ENCODE assay signal across 21 mouse cellular contexts in genomic region chr1:89296691-89297090, GRCm38 (mm10).
DNase-seq lines count a peak whose midpoint lies in the region; ATAC-seq lines count a peak whose summit lies in the region.
"Had no signal": no experiment of that assay in that cellular context is flagged by ENCODE, and none has a peak within 500 bp of the region (broad histone marks: within the 10 kb centered on the region; RNA-seq: fewer than 3 reads in every experiment).

No protein-coding gene starts in this region.

- no peaks in the 10 kb centered on the region for H3K4me1 ChIP-seq in heart, embryonic 11.5 days (ENCODE audit: control insufficient read depth, insufficient read depth, low read length)
- no peaks in the 10 kb centered on the region for H3K4me1 ChIP-seq in heart, embryonic 10.5 days

- no peak overlapping the region for H3K9ac ChIP-seq in heart, embryonic 11.5 days (ENCODE audit: low read depth, low read length)

- H3K27ac ChIP-seq in heart, embryonic 11.5 days (ENCODE audit: low read depth, low read length): no peak overlapping the region
- H3K27ac ChIP-seq in heart, embryonic 10.5 days: no peak overlapping the region

- H3K4me2 ChIP-seq in heart, embryonic 11.5 days: no peak overlapping the region

- no peak for ATAC-seq in heart, embryonic 11.5 days (replicated peaks; ENCODE audit: insufficient number of reproducible peaks, low FRiP score, low TSS enrichment)
- ATAC-seq: activated CD4-positive, CD25-positive, alpha-beta regulatory T cell, adult 4 months; CD4-positive, CD25-positive, alpha-beta regulatory T cell, adult 4 months; Patski had no signal

- no peaks in the 10 kb centered on the region for H3K36me3 ChIP-seq in heart, embryonic 11.5 days (ENCODE audit: control insufficient read depth, insufficient read depth, low read length)
- H3K36me3 ChIP-seq in heart, embryonic 10.5 days: no peaks in the 10 kb centered on the region
- H3K36me3 ChIP-seq: G1E had no signal

- 90% methylated on average over 3 of the region's 3 CpGs for WGBS in heart, embryonic 11.5 days (ENCODE audit: insufficient replicate concordance)
- 85% methylated on average over 3 of the region's 3 CpGs for WGBS in heart, embryonic 10.5 days

- DNase-seq in heart, adult 11 months: peak; percentile 78
- peak; percentile 55 for DNase-seq in heart, embryonic 10.5 days (ENCODE audit: low spot score)
- no peak for DNase-seq in heart, postnatal 4 days
- DNase-seq in testis, postnatal 10 days (ENCODE audit: low spot score): peak; percentile 22
- DNase-seq in testis, postnatal 14 days (ENCODE audit: low spot score): no peak
- DNase-seq: adrenal gland, adult 2 months; adrenal gland, adult 8-10 months; adrenal gland, postnatal 10 days; adrenal gland, postnatal 14 days; adrenal gland, postnatal 25 days; adrenal gland, postnatal 36 days; B cell, adult 2 months; cerebellum, adult 11 months; cerebellum, adult 11-12 months; cerebellum, adult 18-20 months had no signal

- H3K9me3 ChIP-seq in heart, embryonic 11.5 days (replicated peaks; ENCODE audit: control insufficient read depth, low read length): no peaks in the 10 kb centered on the region
- H3K9me3 ChIP-seq in heart, embryonic 10.5 days: no peaks in the 10 kb centered on the region

- H3K4me3 ChIP-seq in heart, embryonic 11.5 days (ENCODE audit: low read depth, low read length): no peak overlapping the region
- no peak overlapping the region for H3K4me3 ChIP-seq in heart, embryonic 10.5 days

- H3K27me3 ChIP-seq in heart, embryonic 11.5 days (ENCODE audit: control insufficient read depth, insufficient read depth, low read length): no peaks in the 10 kb centered on the region
- H3K27me3 ChIP-seq in heart, embryonic 10.5 days (ENCODE audit: insufficient read depth, poor library complexity, severe bottlenecking): 0 out of 2 replicates have a peak, but pooled peaks cover 7% of the 10 kb centered on the region
- H3K27me3 ChIP-seq: CH12.LX had no signal

Comparison
In these comparisons a context has a peak if more than half of its experiments do, and no peak if none do; other contexts are left out.
1. DNase-seq: peak in heart, adult 11 months (single experiment), heart, embryonic 10.5 days (single experiment) and testis, postnatal 10 days (single experiment); none in heart, postnatal 4 days (single experiment) and testis, postnatal 14 days (single experiment).